Mouse (Mus musculus) cerebellum, postnatal 4 days (tissue): ENCODE measurements around the gene Cdk15.
A peak's percentile ranks its signal among the peaks of the same experiment; 100 is the strongest.

Experiments used
- DNase-seq, 2 experiments: peaks; one replicate each; pipeline ENCODE4 v3.0.0; 2022; ENCODE audit warnings: low spot score in 2 of 2, mixed read lengths in 1 of 2

Cdk15 gene

GRCm38 (mm10) chr1:59272189-59272588 is 15.5 kb downstream of the Cdk15 start:
- no peak for DNase-seq

- no peak for DNase-seq
Observed at GRCm38 (mm10) chr1:59285880-59286279, 29.2 kb downstream of the Cdk15 start.

- no peak for DNase-seq
Observed at GRCm38 (mm10) chr1:59286316-59286850, 29.7 kb downstream of the Cdk15 start.

GRCm38 (mm10) chr1:59287733-59288132 is 31.0 kb downstream of the Cdk15 start:
- DNase-seq, result no peak

GRCm38 (mm10) chr1:59291652-59292051 is 34.9 kb downstream of the Cdk15 start:
- DNase-seq, result no peak

- no peak for DNase-seq
Observed at GRCm38 (mm10) chr1:59295769-59296168, 39.1 kb downstream of the Cdk15 start.

GRCm38 (mm10) chr1:59297167-59297566 is 40.5 kb downstream of the Cdk15 start:
- no peak for DNase-seq

GRCm38 (mm10) chr1:59298491-59299090 is 41.9 kb downstream of the Cdk15 start:
- no peak for DNase-seq

GRCm38 (mm10) chr1:59307310-59307709 is 50.6 kb downstream of the Cdk15 start:
- DNase-seq, result no peak

GRCm38 (mm10) chr1:59311292-59311885 is 54.7 kb downstream of the Cdk15 start:
- no peak for DNase-seq

- peak in 1 of 2 experiments; percentile 65 for DNase-seq
Observed at GRCm38 (mm10) chr1:59312187-59313153, 55.8 kb downstream of the Cdk15 start.

- DNase-seq, result no peak
Observed at GRCm38 (mm10) chr1:59313154-59313940, 56.6 kb downstream of the Cdk15 start.

GRCm38 (mm10) chr1:59315057-59315807 is 58.5 kb downstream of the Cdk15 start:
- no peak for DNase-seq

GRCm38 (mm10) chr1:59316031-59316385 is 59.3 kb downstream of the Cdk15 start:
- no peak for DNase-seq

- no peak for DNase-seq
Observed at GRCm38 (mm10) chr1:59316386-59317051, 59.8 kb downstream of the Cdk15 start.

GRCm38 (mm10) chr1:59317397-59317796 is 60.7 kb downstream of the Cdk15 start:
- DNase-seq, result no peak

GRCm38 (mm10) chr1:59318878-59319277 is 62.2 kb downstream of the Cdk15 start:
- DNase-seq, result no peak

- DNase-seq, result no peak
Observed at GRCm38 (mm10) chr1:59321076-59321879, 64.6 kb downstream of the Cdk15 start.
